Mouse (Mus musculus) c-Kit-positive CD71-negative TER-119-negative erythroid progenitor cells, embryonic 14.5 days (primary cell): ENCODE measurements around the gene Enox1.

Experiments used
- DNase-seq: peaks from one replicate; pipeline ENCODE4 v3.0.0-alpha.2; 2013; ENCODE audit warnings: low read depth

Gene Enox1

DNA sequence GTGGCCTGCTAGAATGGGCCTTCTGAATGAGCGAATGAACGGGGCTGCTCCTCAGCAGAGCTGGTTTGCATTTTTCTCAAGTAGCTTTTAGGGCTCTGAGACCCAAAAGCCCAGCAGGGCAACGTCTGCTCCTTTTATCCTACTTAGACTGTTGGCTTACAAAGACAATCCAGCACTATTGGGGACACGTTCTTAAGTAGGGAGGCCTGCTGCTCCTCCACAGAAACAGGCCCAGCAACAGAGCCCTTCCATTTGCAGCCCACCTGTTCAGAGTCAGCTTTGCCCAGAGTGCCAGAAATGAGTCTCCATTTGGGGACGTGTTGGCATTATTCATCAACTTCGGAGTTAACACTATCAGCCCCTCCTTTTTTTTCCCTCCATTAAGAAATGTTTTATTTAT is 548.4 kb downstream of the Enox1 start:
- no peak for DNase-seq

DNA sequence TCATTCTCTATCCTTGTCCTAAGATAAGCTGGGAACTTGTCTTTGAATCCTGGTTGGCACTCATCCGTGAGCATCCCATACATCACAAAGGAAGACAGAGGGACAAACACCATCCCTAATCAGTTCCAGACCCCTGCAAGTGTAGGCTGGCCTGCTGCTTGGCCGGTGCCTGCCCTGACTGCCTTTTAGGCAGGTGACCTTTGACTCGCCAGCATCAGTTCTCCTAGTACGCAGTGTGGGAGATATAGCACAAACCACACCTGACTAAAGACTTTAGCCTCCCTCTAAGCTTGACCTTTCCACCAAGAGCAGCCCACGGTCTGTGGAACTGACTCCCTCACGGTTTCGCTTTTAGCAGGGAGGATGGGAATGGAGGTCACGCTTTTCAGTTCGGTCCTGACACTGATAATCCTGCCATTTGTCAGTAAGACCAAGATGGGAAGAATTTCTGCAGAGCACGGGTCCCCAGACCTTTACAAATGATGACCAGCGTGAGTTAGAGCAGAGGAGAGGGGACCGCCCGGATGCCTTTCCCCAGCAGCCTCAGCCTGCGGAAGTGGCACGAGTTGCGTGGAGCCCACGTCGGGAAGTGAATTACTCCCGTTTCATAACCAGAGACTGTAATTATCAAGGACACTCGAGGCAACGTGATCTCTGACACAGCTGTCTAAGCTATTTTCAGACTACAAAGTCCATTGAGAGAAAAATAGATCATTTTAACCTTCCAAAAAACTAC is 550.1 kb downstream of the Enox1 start:
- no peak for DNase-seq

GRCm38 (mm10) chr14:77707279-77707678 is 550.7 kb downstream of the Enox1 start:
- DNase-seq, result no peak

GRCm38 (mm10) chr14:77708354-77709150 is 552.0 kb downstream of the Enox1 start:
- DNase-seq, result no peak

DNA sequence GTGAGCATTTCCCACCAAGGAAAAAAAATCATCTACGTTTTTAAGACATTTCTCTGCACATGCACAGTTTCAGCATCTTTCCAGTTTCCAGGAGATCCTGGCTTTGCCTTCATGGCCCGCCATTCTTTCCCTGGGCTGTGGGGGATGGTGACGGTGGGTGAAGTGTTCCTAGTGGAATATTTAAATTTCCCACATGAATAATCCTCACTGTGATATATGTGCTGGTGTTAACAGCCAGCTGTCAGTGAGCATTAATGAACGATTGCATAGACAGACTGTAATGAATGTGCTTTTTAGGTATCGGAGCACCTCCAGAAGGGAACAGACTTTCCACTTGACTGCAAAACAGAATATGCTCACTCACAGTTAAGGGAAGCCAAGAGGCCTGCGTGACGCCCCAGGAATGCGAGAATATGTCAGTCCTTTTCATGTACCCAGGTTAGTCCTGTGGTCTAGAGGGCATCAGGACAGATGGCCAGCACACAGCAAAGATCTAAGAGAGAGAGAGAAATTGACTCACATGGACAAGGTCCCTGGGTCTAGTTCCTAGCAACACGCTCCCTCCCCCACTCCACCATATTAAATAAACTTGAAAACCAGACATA is 558.5 kb downstream of the Enox1 start:
- DNase-seq, result no peak

DNA sequence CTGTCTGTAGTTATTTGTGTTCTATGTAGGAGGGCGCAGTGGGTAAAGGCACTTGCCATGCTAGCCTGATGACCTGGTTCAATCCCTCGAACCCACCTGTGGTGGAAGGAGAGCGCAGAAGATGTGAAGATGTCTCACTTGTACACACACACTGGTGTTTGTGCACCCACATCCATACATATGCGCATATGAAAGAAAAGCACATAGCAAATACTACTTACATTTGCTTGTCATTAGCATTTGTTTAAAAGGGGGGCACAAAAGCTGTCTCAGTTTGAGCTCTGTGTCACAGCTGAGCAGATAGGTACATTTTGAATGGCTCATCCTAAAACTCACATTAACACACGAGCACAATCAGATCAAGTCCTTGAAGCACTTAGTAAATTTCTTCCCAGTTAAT is 560.4 kb downstream of the Enox1 start:
- no peak for DNase-seq

DNA sequence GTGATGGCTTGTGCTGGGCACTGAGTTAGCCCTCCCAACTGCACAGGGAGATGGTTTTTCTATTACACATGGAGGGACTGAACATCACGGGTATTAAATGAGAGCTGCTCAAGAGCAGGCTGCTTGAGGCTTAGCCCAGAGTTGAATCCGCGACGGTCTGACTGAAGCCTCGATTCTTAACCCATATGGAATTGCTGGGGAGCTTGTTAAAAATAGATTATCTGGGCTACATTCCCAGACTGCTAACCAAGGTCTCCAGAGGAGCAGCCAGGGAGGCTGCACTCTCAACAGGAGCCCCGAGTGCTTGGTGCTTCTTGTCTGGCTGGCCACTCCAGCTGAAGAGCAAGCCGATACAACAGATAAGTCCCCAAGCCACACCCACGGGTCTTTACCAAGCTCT is 562.3 kb downstream of the Enox1 start:
- no peak for DNase-seq

DNA sequence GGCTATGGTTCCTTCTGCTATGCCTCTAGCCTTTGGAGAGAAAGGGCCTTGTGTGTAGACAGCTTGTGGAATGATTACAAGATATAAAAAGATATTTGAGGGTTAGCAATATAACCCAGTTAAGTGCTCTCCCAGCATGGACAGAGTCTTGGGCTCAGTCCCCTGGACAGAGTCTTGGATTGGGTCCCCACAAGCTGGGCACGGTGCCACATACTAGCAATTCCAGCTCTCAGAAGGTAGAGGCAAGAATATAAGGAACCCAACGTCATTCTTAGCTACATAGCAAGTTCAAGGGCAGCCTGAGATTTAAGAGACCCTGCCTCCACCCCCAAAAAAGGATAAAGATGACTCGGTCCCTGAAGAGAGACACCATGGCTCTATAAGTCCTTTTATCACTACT is 581.5 kb downstream of the Enox1 start:
- DNase-seq, result no peak

DNA sequence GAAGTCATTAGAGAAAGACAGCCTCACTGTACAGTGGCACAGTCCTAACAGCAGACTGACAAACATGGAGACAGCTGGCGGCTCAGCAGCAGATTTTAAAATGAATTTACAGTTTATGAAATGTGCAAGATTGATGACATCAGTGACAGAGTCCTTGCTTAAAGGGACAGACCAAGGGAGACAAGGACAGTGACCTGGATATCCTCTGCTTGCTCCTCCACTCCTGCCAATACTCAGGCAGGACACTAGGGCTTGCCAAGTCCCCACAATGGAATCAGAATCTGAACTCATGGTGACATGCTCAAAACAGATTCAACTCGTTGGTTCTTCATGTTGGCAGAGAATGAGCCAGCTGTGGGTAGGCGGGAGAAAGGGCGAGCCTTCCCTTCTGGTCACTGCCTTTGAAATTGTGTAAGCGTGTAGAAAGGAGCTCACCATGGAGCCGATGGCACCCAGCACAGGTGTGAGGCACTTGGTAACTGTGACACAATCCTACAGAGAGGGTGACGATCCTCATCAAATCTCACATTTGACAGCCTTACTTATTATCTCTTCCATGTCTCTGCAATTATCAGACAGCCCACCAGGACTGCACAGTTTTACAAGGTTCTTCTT is 582.3 kb downstream of the Enox1 start:
- DNase-seq, result no peak

- no peak for DNase-seq
These were observed 582.8 kb downstream of the Enox1 start for GRCm38 (mm10) chr14:77739376-77739775.

- no peak for DNase-seq
These were observed 588.2 kb downstream of the Enox1 start for GRCm38 (mm10) chr14:77744638-77745240.

DNA sequence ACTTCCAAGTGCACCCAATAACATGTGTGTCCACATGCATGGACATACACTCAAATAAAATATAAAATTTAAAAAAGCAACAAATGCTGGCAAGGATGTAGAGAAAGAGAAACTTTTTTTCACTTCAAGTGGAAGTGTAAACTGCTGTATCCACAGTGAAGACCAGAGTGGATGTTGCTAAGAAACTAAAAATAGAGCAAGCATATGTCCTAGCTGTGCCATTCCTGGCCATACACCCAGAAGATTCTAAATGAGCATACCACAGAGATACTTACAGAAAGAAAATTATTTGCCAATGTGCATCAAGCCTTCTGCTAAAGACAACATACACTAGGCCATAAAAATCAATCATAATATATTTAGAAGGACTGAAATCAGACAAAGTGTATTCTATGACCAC is 592.4 kb downstream of the Enox1 start:
- DNase-seq, result no peak
